Mouse (Mus musculus): ENCODE measurements around the gene Ccdc125.

Gene Ccdc125

GRCm38 (mm10) chr13:100669291-100670022, at the start of gene Ccdc125:
Ccdc125 (plus strand) TSS chr13:100669717.
- no peak for DNase-seq (ENCODE audit: low spot score)

GRCm38 (mm10) chr13:100622241-100622640, 47.3 kb upstream of the Ccdc125 start:
- DNase-seq (ENCODE audit: low spot score) = no peak

- no peak for DNase-seq (ENCODE audit: low spot score)
These were observed 35.3 kb upstream of the Ccdc125 start for GRCm38 (mm10) chr13:100634106-100634691.

- no peak for DNase-seq (ENCODE audit: low spot score)
These were observed 26.9 kb upstream of the Ccdc125 start for GRCm38 (mm10) chr13:100642471-100643209.

GRCm38 (mm10) chr13:100648223-100648622, 21.3 kb upstream of the Ccdc125 start:
- DNase-seq (ENCODE audit: low spot score) = no peak

GRCm38 (mm10) chr13:100650550-100651438, 18.7 kb upstream of the Ccdc125 start, which contains the start of the genes Ak6 and Rad17:
Ak6 (plus strand) TSS chr13:100650979.
Rad17 (minus strand) TSS chr13:100651051.
- peak; percentile 90 for DNase-seq (ENCODE audit: low spot score)

- peak; percentile 14 for DNase-seq (ENCODE audit: low spot score)
These were observed 17.9 kb upstream of the Ccdc125 start, which contains the start of gene Taf9 for GRCm38 (mm10) chr13:100651439-100652186. Taf9 (plus strand) TSS chr13:100651579.

GRCm38 (mm10) chr13:100658091-100658490, 11.4 kb upstream of the Ccdc125 start:
- no peak for DNase-seq (ENCODE audit: low spot score)

- DNase-seq (ENCODE audit: low spot score) = peak; percentile 81
These were observed 9.6 kb upstream of the Ccdc125 start for GRCm38 (mm10) chr13:100659864-100660456.

- no peak for DNase-seq (ENCODE audit: low spot score)
These were observed 744 bp downstream of the Ccdc125 start for GRCm38 (mm10) chr13:100670181-100670741.

GRCm38 (mm10) chr13:100675936-100676635, 6.6 kb downstream of the Ccdc125 start:
- DNase-seq (ENCODE audit: low spot score) = peak; percentile 50

GRCm38 (mm10) chr13:100681615-100682014, 12.1 kb downstream of the Ccdc125 start:
- DNase-seq (ENCODE audit: low spot score) = no peak

- DNase-seq (ENCODE audit: low spot score) = no peak
These were observed 13.3 kb downstream of the Ccdc125 start for GRCm38 (mm10) chr13:100682837-100683236.

- DNase-seq (ENCODE audit: low spot score) = no peak
These were observed 14.8 kb downstream of the Ccdc125 start for GRCm38 (mm10) chr13:100684355-100684754.

- no peak for DNase-seq (ENCODE audit: low spot score)
These were observed 18.0 kb downstream of the Ccdc125 start for GRCm38 (mm10) chr13:100687513-100687912.

GRCm38 (mm10) chr13:100697541-100697940, 28.0 kb downstream of the Ccdc125 start:
- DNase-seq (ENCODE audit: low spot score) = no peak

GRCm38 (mm10) chr13:100698866-100699265, 29.3 kb downstream of the Ccdc125 start:
- DNase-seq (ENCODE audit: low spot score) = no peak

GRCm38 (mm10) chr13:100703468-100703867, 34.0 kb downstream of the Ccdc125 start:
- DNase-seq (ENCODE audit: low spot score) = peak; percentile 71

- no peak for DNase-seq (ENCODE audit: low spot score)
These were observed 36.7 kb downstream of the Ccdc125 start for GRCm38 (mm10) chr13:100706206-100706605.

GRCm38 (mm10) chr13:100715467-100715866, 46.0 kb downstream of the Ccdc125 start:
- no peak for DNase-seq (ENCODE audit: low spot score)

All from adipocyte (in vitro differentiated cells).